Mouse (Mus musculus) G1E (cell line): ENCODE results near the gene Nln. TPM values are rescaled to one million over a fixed set of nuclear protein-coding genes. Genes with fewer than 3 reads are reported as not detected.
A peak's percentile ranks its signal among the peaks of the same experiment; 100 is the strongest.

Experiments used
- ATAC-seq: 2 replicates; pipeline ENCODE4 v1.8.0; 2016; ENCODE audit warnings: mild to moderate bottlenecking; ENCODE audit not compliant: insufficient number of reproducible peaks, poor library complexity, low FRiP score, severe bottlenecking; ENCODE audit errors: extremely low read depth
- DNase-seq: peaks from one replicate; pipeline ENCODE4 v3.0.0; 2012; ENCODE audit warnings: low spot score
- H3K27me3 ChIP-seq: 2 replicates; pipeline ENCODE4 v1.6.1; 2012; ENCODE audit warnings: mild to moderate bottlenecking, low read length, inconsistent platforms; ENCODE audit not compliant: insufficient read depth
- H3K36me3 ChIP-seq: replicated peaks from 2 replicates; pipeline ENCODE3; 2012; ENCODE audit warnings: mild to moderate bottlenecking, inconsistent platforms
- H3K4me1 ChIP-seq: 2 replicates; pipeline ENCODE4 v1.6.1; 2012; ENCODE audit warnings: low read depth, low read length, inconsistent platforms, mixed read lengths; ENCODE audit not compliant: insufficient read depth
- H3K4me3 ChIP-seq: 2 replicates; pipeline ENCODE4 v1.5.1; 2012; ENCODE audit warnings: low read depth, mild to moderate bottlenecking, inconsistent platforms, low read length, moderate library complexity, mixed read lengths
- H3K9me3 ChIP-seq: replicated peaks from 2 replicates; pipeline ENCODE4 v1.6.1; 2012; ENCODE audit warnings: inconsistent platforms
- CTCF ChIP-seq: IDR thresholded peaks from 2 replicates; pipeline ENCODE4 v1.5.1; 2012; ENCODE audit warnings: low read depth, low read length, inconsistent platforms, mixed read lengths
- GATA1 ChIP-seq: IDR thresholded peaks from 2 replicates; pipeline ENCODE4 v1.6.1; 2012; ENCODE audit warnings: borderline replicate concordance, low read length, inconsistent platforms, mixed read lengths
- GATA2 ChIP-seq: IDR thresholded peaks from 2 replicates; pipeline ENCODE4 v1.6.1; 2012; ENCODE audit warnings: low read depth, low read length, inconsistent platforms, borderline replicate concordance
- POLR2AphosphoS5 ChIP-seq: IDR thresholded peaks from 2 replicates; pipeline ENCODE4 v1.6.1; 2012; ENCODE audit warnings: low read depth, low read length, inconsistent platforms; ENCODE audit not compliant: insufficient replicate concordance
- TAL1 ChIP-seq: conservative IDR thresholded peaks from 2 replicates; pipeline ENCODE4 v1.6.1; 2012; ENCODE audit warnings: low read depth, low read length, inconsistent platforms, mixed read lengths
- polyA plus RNA-seq: library from polyadenylated mRNA; stranded (reverse); fragments of >175 nt; gene quantifications from 2 replicates; pipeline ENCODE4 v1.2.3, GENCODE M21; 2012
- total RNA-seq, 2 experiments: library from RNA; stranded (forward) in 1 of 2; stranded (reverse) in 1 of 2; fragments of 200-1000 nt in 1 of 2; fragments of >200 nt in 1 of 2; fragmentation: Nextera tagmentation in 1 of 2; gene quantifications; 2 replicates each; pipeline ENCODE4 v1.2.3; 2014 to 2017

The Nln gene
- total and polyA plus RNA-seq, 3 experiments = 15.4 to 31.7 (median 17.6) TPM

DNA sequence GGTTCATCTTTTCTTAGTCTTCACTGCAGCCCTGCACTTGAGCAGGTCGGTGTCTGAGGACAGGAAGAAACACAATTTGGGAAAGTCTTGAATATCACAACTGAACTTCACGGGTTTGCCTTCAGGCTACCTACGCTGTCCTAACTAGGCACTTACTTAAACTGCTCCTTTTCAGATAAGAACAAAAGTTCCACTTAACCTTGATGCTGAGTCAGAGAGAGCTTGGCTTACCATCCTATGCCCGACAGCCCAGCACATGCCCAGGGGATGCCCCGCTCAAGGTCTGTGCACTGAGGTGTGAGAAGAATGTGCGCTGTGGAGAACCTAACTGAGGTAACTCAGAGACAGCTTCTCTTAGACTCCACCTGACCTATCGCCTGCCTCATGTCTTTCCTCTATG, 67.9 kb downstream of the Nln start:
- Histone ChIP-seq H3K4me1 (peaks cover 66% of the 10 kb centered on the region), H3K27me3 (no peaks in the 10 kb centered on the region), H3K36me3 (peaks cover 44% of the 10 kb centered on the region), H3K4me3 (no peak overlapping the region; the same call in 1 of the 2 replicates), H3K9me3 (no peaks in the 10 kb centered on the region)
- ATAC-seq (peak; percentile 6; the same call in 1 of the 2 replicates), DNase-seq (no peak)
- TF ChIP-seq TAL1 = no peak
- TF ChIP-seq POLR2AphosphoS5 = no peak

GRCm38 (mm10) chr13:104040950-104041349, 68.5 kb downstream of the Nln start:
- H3K9me3 ChIP-seq = no peaks in the 10 kb centered on the region
- TF ChIP-seq GATA2 = no peak
- TF ChIP-seq TAL1 = no peak
- no peak for TF ChIP-seq POLR2AphosphoS5
- no peak for TF ChIP-seq CTCF
- no peak for TF ChIP-seq GATA1
- peaks cover 42% of the 10 kb centered on the region for H3K36me3 ChIP-seq
- no peaks in the 10 kb centered on the region for H3K27me3 ChIP-seq
- H3K4me3 ChIP-seq = no peak overlapping the region; the same call in 1 of the 2 replicates
- peaks cover 68% of the 10 kb centered on the region for H3K4me1 ChIP-seq
- DNase-seq (peak; percentile 63), ATAC-seq (peak; percentile 83)

DNA sequence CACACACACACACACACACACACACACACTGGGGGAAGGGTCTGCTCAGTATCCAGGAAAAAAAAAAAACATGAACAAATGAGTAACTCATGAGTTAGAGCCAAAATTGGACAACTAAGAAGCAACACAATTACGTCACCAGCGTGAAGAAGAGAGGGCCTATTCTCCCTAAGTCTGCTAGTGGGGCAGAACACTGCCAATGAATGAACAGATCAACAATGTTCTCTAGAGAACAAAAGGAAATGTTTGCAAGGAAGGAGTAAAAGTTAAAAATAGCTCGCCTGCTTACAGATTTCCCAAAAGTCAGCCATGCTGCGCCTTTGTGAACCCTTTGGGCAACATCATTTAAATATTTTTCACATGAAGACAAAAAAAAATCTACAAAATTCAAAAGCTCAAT, 69.6 kb downstream of the Nln start:
- TF ChIP-seq CTCF (no peak), GATA2 (no peak), POLR2AphosphoS5 (no peak), TAL1 (no peak), GATA1 (no peak)

DNA sequence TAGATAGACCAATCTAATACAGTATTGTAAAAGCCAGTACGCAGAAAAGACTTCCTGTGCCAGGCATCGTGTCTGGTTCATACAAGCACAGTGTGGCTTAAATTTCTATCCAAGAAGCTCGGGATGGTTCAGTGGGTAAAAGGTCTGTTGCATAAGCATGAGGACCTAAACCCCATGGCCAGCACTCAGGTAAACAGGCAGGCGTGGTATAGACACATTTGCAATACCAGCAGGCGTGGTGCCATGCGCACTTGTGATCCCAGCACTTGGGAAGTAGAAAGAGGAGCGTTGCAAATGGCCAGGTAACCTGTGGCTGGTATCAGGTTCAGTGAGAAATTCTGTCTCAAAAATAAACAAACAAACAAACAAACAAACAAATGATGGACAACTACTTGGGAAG, 70.5 kb downstream of the Nln start:
- Histone ChIP-seq H3K27me3 (no peaks in the 10 kb centered on the region), H3K36me3 (peaks cover 45% of the 10 kb centered on the region), H3K9me3 (no peaks in the 10 kb centered on the region), H3K4me1 (peaks cover 56% of the 10 kb centered on the region), H3K4me3 (no peak overlapping the region)
- TF ChIP-seq POLR2AphosphoS5 = no peak
- no peak for TF ChIP-seq CTCF
- no peak for TF ChIP-seq GATA1
- TF ChIP-seq GATA2 = no peak
- no peak for TF ChIP-seq TAL1
- ATAC-seq = no peak
- no peak for DNase-seq

More for the DNA sequence above, 69.6 kb downstream of the Nln start:
- no peak overlapping the region for H3K4me3 ChIP-seq
- peaks cover 58% of the 10 kb centered on the region for H3K4me1 ChIP-seq
- H3K27me3 ChIP-seq = no peaks in the 10 kb centered on the region
- H3K36me3 ChIP-seq = peaks cover 39% of the 10 kb centered on the region
- DNase-seq = no peak
- ATAC-seq = no peak
- H3K9me3 ChIP-seq = no peaks in the 10 kb centered on the region

DNA sequence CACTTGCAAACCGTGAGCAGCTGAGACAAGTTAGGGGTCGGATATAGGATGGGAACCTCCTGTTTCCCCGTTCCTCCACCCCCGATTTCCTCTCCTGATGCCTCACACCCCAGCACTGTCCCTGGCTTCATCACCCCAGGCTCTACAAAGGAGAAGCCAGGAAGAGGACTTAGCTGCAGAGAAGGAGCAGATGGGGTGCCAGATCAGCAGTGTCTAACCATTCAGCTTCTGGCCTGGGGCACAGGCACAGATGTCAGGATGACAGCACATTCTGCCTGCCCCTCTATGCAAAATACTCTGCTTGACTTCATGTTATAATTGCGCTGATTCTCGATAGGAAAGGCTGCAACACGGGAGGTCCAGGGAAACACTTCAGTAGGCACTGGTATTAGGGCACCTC, 71.1 kb downstream of the Nln start:
- Histone ChIP-seq H3K36me3 (peaks cover 45% of the 10 kb centered on the region), H3K27me3 (no peaks in the 10 kb centered on the region), H3K4me3 (no peak overlapping the region), H3K4me1 (peaks cover 56% of the 10 kb centered on the region), H3K9me3 (no peaks in the 10 kb centered on the region)
- ATAC-seq = no peak
- no peak for TF ChIP-seq GATA2
- no peak for TF ChIP-seq GATA1
- no peak for TF ChIP-seq TAL1
- TF ChIP-seq POLR2AphosphoS5 = no peak
- TF ChIP-seq CTCF = no peak
- no peak for DNase-seq

DNA sequence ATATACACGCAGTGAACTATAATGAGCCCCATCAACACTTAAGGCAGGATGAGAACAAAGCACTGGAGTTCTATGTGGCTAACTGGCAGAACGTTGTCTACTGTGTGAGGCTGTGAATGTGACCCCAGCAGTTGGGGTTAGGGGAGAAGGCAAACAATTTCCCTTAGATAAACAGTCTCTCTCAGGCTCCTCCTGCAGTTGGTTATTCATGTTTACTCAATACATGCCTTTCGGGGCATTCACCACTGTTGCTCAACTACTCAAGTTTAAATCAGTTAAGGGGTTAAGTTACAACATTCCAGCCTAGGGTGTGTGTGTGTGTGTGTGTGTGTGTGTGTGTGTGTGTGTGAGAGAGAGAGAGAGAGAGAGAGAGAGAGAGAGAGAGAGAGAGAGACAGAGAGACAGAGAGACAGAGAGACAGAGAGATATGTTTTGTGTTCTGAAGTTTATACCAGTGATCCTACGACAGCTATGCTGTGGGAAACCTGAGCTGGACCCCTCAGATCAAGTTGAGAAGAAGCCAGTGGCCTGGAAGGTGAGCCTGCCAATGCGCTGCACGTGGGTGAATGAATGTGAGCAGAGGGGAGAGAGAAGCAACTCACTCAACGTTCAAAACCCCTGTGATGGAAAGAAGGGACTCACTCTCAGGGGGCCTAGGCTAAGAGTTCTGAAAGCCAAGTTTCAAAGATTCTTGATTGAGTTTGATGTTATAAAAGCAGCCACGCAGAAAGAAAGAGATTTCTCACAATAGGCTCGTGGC, 71.7 kb downstream of the Nln start:
- Histone ChIP-seq H3K27me3 (no peaks in the 10 kb centered on the region), H3K9me3 (no peaks in the 10 kb centered on the region), H3K4me3 (no peak overlapping the region), H3K36me3 (peaks cover 48% of the 10 kb centered on the region), H3K4me1 (peaks cover 53% of the 10 kb centered on the region)
- ATAC-seq (no peak), DNase-seq (no peak)
- TF ChIP-seq TAL1 (no peak), POLR2AphosphoS5 (no peak), GATA2 (no peak), CTCF (no peak)
